Mouse (Mus musculus): Measurements from ENCODE around the gene Slc38a9. TPM values are rescaled to one million over a fixed set of nuclear protein-coding genes. Genes with fewer than 3 reads are reported as not detected.

Gene Slc38a9
- 10.5 and 12.8 TPM in 2 replicates for polyA plus RNA-seq (2012; rRNA removed)

DNA sequence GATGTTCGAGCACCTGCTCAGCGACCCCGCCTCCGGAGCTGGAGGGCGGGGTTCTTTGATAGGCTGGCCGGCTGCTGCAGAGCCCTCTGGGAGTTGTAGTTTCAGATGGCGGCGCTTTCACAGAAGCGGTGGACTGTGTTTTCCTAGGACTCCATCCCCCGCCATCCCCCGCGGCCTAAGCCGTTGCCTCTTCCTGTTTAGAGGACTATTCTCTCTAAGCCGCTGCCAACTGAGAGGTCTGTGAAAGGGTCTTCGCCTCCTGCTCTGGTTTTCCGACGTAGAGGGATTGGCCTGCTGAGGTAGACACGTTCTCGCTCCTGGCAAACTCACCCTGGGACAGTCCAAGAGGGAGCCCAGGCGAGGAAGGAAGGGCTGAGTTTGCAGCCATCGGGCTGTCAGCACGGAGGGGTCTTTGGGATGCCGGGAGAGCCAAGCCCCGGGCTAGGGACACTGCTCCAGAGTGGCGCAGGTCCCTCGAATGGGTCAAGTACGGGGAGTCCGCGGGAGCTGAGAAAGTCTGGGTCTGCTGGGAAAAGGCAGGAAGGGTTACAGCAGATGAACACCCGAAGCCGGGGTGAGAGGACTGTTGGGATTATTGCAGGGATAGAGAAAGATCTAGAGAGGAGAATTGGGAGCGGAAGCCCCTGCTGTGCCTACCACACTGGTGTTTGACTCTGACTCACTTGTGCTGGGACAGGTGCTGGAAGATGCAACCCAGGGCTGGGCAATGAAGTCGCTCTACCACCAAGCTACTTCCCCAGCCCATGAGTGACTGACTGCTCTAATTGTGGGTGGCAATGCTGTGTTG, at the start of gene Slc38a9:
TSS of gene Slc38a9 (plus strand) at position 178 of the 808 bp plus-strand sequence.

DNA sequence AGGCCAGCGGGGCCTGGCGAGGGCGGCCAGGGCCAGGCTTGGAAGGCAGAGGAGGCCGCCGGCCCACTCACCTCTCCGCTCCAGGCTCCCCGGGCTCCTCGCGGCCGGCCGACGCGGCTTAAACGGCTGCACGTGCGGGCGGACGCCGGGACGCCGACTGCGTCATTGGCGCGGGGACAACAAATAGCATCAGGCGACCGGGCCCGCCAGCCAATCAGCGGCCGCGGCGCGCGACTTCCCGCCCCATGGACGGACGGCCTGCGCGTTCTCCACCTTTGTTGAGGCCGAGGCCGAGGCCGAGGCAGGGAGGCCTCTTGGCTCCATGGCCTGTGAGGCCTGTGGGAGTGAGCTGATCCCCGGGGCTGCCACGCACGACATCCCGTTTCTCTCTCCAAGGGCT, 8.3 kb upstream of the Slc38a9 start, which contains the start of gene Ddx4:
TSS of gene Ddx4 (minus strand) at position 271 of the 400 bp plus-strand sequence.

Other genes with a start within 250 kb of the Slc38a9 start
- 7.9 and 8.5 TPM in 2 replicates for gene Il6st, start 196.7 kb upstream of the Slc38a9 start, polyA plus RNA-seq (2012; rRNA removed)
- gene Il31ra, start 66.4 kb upstream of the Slc38a9 start, polyA plus RNA-seq (2012; rRNA removed), result 0.03 and 0.06 TPM in 2 replicates
- 0.16 and 0.24 TPM in 2 replicates for gene Ddx4, start 8.3 kb upstream of the Slc38a9 start, polyA plus RNA-seq (2012; rRNA removed)
- 24.5 and 27.2 TPM in 2 replicates for gene Plpp1, start 140.0 kb downstream of the Slc38a9 start, polyA plus RNA-seq (2012; rRNA removed)